Mouse (Mus musculus) kidney, postnatal 4 days (tissue): ENCODE measurements around the gene Ss18l2.
A peak's percentile ranks its signal among the peaks of the same experiment; 100 is the strongest.

ENCODE experiments used
- DNase-seq, 2 experiments: peaks; one replicate each; pipeline ENCODE4 v3.0.0; 2021; ENCODE audit warnings: mixed read lengths in 2 of 2

Gene Ss18l2

DNA sequence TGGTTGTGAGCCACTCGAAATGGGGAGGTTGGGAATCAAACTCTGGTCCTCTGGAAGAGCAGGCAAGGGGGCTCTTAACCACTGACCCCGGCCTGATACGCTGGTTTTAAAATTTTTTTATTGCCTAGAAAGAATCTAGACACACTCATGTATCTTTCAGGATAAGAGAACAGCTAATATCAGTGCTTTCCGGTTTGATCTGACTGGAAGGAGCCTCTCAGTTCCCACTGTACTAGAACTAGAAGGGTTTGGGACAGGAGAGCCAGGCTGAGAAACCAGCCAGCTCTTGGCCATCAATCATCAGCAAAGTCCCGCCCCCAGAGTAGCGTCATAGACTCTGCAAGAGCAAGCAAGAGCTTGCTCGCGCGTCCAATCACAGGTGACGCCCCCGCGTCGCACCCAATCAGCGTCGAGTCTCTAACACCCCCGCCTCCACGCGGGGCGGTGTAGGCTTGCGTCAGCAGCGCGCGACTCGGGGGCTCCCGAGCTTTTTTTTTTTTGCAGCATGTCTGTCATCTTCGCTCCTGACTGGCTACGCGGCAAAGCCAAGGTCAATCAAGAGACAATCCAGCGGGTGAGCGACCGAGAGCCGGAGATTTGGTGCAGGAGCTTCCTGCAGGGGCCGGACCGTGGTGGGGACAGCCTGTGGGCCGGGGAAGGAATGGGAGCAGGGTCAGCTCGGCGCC is at the start of gene Ss18l2:
TSS of gene Ss18l2 (plus strand) at position 432 of the 686 bp plus-strand sequence.
- peak; percentile 100 for DNase-seq

DNA sequence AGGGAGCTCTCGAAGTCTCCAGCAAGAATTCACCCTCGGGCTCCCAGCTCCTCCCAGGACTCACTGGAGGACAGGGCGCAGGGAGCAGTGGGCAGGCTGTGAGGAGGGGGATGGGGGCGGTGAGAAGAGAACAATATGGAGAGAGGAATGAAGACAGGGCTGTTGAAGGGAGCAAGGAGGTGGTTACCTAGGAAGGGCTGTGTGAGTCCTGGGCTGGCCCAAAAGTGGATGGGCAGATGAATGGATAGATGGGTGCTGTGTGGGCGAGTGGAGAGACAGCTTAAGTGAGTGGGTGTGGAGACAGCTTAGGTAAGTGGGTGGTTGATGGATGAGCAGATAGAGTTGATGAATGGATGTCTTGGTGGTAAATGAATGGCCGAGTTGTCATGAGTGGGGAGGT is 46.7 kb upstream of the Ss18l2 start:
- DNase-seq, result no peak

DNA sequence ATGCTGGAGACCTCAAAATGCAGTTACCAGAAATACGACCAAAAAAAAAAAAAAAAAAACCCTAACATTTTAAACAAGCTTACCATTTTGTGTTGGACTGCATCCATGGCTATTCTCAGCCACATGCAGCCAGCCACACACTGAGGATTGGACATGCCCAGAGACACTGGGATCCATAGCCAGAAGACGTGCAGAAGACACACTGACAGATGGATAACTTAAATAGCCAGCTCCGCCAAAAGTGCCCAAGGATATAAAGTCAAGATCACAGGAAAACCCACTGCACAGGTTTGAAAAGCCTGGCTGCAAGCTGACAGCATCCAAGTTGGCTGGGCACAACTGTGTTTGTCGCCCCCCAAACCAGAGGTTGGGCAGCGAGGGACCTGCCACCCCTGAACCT is 46.0 kb upstream of the Ss18l2 start:
- no peak for DNase-seq

DNA sequence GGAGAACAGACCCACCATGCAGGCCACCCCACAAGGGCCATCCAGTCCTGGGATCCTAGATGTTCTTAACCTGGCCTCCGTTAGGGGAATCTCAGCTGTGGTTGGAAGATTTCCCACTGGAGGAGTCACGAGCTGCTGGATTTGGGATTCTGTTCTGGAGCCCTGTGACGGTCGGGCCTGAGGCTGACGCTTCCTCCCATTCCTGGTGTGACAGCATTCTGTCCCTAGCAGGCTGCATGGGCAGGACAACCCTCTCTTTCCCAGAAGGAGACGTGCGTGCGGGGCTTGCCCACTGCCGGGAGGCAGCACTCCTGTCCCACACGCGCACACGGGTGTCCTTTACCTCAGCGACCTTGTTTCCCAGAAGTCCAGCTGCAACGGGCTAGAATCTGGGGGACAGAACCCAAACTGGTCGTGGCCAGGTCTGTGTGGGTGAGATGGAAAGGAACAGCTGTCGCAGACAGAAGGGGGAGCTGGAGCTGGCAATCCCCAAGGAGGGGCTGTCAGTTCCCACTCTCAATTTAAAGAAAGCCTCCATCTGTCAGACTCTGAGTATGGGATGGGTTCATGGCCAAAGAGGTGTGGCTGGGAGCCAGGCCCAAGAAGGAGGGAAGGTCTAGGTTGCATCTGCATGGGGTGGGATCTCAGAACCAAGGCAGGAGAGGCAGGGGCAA is 43.0 kb upstream of the Ss18l2 start:
- DNase-seq, result peak; percentile 39 to 45

DNA sequence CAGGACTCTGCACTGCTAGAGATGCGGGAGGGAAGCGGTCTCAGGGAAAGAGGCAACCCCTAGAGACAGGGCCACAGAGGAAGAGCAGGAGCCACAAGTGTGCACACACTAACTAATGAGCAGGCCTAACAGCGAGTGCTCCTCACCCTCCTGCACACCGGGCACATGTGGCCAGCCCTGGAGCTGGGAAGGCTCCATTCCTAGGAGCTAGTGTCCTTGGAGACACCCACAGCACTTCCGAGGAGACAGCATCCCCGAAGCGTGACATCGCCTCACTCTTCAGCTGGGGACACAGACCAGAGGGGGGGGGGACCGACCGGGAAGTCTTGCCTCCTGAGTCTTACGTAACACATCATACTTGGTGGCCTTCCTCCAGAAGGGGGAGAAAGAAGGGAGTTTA is 42.3 kb upstream of the Ss18l2 start:
- DNase-seq, result no peak

DNA sequence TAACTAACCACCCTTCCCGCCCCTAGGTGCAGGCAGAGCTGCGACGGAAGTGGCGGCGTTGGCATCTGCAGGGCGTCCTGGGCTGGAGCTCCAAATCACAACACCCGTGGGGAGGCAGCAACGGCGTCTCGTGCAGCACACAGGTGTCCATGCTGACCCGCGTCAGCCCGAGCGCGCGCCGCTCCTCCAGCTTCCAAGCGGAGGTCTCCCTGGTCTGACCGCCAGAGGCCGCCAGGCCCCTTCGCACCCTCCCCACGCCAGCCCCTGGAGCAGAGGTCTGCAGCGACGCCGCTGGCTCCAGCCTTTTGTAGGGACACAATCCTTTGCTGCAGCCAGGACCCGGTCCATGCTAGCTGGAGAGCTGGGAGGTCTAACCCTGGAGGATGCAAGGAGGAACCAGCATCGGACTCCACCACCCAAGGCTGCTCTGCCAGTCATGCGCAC is 40.8 kb upstream of the Ss18l2 start:
- DNase-seq, result peak; percentile 83 to 89

DNA sequence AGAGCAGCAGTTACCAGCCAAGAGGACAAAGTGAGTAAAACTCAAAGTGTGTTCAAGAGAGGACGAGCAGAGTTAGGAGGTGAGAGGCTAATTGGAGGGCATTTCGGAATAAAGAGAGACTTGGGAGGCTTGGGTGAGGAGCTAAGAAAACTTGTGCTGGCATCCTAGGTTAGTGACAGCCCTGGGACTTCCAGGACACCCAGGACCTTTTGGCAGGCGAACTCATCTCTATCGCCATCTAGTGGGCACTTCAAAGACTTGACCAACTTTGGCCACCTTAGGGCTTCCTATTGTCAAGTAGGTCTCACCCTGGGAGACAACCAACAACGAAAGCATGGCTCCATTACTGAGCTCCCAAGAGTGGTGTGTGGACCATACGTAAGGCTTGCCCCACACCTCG is 38.8 kb upstream of the Ss18l2 start:
- DNase-seq, result peak; percentile 44 to 64

DNA sequence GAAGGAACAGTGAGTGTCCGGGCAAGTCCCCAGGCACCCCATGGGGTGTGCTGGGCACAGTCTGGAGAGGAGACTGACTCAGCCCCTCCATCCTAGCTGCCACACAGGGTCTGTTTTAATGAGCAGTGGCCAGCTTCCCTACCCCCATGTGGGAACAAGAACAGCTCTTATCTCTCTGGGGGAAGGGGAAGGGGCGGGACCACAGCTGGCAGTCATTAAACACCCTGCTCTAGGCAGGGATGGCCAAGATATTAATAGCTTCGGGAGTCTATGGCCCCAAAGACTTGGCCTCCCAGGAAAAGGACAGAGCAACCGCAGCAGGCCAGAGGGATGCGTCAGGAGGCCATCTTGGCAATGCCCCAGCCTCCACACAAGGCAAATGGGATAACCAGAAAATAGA is 37.8 kb upstream of the Ss18l2 start:
- DNase-seq, result peak; percentile 32 to 41

DNA sequence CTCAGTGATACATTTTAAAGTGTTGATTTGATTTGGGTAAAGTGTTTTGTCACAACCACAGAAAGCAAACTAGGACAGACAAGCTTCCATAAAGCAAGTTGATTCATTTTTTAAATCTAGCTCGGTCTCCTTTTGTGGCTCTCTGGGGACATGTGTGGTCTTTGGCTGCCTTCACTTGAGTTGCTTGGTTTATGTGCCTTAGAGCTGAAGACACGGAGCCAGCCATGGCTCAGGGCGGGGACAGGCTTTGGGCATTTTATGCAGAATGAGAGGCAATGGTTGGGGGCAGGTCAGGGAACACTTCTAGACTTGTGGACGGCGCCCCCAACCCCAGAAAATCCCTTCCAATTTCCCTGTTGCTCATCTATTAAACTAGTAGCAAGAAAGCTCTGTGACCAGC is 36.4 kb upstream of the Ss18l2 start:
- no peak for DNase-seq

DNA sequence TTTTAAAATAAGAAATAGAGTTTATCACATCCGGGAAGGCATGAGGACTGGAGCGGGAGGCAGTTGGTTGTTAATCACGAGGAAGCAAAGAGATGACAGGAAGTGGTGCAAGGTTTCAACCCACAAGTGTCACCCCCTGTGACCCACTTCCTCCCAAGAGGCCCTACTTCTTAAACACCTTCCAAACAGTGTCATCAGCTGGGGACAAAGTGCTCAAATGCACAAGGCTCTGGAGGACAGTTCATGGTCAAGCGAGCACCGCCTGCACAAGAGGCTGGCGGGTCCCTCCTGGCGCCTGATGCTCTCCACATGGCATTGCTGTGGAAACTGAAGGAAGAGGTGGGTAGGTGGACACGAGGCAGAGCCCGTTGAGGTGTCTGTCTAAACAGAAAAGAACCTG is 35.1 kb upstream of the Ss18l2 start:
- DNase-seq, result no peak

DNA sequence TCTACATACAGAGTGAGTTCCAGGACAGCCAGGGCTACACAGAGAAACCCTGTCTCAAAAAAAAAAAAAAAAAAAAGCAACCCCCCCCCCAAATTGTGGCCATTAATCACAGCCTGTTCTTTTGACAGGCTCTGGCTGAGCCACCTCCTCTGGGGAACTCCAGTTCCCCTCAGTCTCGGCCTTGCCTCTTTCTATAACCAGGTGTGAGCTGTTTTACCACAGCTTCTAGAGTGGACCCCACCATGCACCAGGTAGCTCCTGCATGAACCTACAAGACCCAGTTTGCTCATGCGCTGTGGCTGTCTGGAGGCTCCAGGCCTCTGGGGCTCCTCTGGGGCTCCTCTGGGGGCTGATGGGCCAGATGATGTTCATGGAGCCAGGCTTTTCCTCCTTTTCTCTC is 34.6 kb upstream of the Ss18l2 start:
- no peak for DNase-seq

DNA sequence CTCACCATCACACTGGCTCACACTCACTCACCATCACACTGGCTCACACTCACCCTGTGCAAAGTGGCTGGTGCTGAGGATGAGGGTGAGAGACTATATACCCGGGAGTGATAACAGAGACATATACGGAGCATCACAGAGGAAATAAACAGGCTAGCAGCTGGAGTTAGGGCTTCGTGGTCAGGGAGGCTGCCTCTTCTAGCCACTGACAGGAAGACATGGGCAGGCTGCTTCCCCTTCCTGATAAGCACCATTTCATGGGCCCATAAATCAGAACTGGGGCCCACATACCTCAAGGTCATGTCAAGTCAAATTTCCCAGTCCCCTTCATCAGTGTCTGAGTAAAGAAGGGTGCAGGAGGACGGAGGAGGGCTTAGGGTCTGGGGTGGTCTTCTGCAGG is 33.1 kb upstream of the Ss18l2 start:
- no peak for DNase-seq

DNA sequence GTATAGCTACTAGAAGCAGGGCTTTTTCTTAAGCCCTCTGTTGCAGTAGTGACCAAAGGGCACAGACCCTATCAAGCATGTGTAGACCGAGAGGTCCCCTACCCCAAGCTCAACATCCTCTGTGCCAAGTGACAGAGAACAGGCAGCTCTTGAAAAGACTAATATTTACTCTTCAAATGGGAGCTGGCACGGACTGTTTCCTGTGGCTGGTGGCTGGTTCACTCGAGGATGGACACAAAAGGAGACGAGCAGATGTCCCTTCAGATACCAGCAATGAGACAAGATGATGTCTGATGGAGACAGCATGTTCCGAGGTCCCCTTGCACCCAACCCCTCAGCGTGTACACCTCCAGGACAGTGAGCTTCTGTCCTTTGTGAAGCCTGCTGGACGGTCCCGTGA is 32.7 kb upstream of the Ss18l2 start:
- DNase-seq, result no peak

DNA sequence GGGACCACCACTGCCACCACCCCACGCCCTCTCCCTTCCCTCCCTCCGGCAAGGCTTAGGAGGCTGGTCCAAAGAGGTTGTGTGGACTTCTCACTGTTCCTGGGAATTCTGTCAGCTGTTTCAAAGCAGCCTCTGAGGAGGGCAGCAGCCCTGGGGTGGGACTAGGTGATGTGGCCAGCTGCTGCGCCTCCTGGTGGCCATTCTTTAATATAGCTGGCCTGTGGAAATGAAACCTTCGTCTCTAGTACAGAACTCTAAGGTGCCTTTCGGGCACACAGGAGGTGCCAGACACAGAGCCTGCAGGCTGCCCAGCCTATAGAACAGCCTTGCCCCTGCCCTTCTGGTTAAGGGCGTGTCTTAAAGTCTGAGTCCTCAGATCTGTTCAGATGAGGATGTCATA is 30.6 kb upstream of the Ss18l2 start:
- DNase-seq, result peak; percentile 75 to 82

DNA sequence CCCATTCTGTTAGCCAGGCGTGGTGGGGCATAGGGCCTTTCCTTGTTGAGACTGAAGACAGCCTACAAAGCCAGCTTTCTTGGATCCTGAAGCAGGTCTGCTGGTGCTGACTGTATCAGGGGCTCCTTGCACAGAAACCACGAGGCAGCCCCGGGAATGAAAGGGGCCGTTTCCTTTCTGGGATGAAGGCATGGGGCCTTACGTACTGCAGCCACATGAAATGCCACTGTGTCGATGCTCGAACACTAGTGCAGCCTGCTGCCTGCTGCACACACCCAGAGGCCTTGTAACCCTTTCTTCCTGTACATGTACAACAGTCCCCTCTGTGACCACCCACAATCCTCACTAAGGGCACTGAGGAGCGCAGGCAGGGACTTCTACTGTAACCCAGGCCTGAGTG is 28.9 kb upstream of the Ss18l2 start:
- no peak for DNase-seq

DNA sequence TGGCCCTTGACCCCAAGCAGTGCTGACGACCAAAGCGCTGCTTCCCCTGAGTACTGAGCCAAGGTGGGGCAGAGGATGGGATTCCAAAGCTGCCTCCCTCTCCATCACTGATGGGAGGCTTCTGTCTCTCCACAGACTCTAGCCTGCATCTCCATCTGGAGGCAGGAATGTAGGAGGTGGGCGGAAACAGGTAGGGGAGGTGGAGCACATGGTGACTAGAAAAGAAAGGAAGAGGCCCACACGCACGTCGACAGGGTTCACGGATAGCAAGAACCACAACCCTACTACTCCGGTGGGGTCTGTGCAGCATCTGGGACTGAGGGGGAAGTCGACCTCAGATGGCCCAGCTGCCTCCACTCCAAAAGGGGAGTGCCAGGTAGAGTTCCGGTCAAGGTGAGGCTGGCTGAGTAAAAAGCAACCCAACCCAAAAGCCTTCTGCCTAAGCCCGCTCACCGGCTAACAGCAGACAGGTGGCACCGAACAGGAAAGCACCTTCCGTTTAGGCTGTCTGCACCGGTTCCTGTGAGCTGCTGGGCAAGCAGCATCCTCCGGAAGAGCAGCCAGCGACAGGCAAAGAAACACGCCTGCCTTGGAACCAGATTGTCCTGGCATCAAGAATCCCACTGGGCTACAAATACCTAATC is 28.0 kb upstream of the Ss18l2 start:
- DNase-seq, result no peak

DNA sequence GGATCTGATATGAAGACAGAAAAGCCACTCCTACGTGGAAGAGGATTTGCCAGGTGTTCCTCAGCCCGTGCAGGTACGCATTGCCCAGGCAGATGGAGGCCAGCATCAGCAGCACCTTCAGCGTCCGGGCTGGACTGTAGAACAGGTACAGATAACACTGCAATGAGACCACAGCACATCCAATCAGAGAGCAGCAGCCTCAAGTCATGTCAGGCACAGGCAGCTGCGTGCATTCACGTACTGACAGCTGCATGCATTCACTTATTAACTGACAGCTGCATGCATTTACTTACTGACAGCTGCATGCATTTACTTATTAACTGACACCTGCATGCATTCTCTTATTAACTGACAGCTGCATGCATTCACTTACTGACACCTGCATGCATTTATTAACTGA is 25.4 kb upstream of the Ss18l2 start:
- DNase-seq, result no peak

DNA sequence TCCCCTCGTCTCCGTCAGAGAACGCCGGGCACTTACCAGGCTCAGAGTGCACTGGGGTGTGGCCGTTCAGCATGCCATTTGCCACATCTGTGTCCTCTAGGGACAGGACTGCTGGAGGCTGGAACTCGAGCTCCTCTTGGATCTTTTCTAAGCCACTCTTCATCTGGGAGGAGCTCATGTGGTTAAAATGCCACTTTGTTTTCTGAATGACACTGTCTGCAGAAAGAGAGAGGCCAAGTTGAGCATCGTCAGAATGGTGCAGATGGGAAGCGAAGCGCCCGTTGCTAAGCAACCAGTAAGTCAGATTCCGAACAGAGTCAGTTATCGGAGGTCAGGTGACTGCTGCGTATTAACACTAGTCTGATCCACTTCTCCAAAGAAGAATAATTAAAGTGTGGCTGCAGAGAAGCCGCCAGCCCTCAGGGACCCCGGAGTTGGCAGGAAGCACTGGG is 19.9 kb upstream of the Ss18l2 start:
- no peak for DNase-seq

DNA sequence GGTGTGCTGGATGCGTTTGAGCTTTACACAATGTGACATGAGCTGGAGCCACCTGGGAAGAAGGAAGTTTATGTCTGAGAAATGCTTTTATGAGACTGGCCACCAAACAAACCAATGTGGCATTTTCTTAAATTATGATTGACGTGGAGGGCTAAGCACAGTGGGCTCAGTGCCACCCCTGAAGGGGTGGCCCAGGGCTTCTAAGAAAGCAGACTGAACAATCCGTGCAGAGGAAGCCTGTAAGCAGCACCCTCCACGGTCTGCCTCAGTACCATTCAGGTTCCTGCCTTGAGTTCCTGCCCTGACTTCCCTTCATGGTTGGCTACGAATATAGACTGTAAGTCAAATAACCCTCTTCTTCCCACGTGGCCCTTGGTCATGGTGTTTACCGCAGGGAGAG is 19.4 kb upstream of the Ss18l2 start:
- no peak for DNase-seq

DNA sequence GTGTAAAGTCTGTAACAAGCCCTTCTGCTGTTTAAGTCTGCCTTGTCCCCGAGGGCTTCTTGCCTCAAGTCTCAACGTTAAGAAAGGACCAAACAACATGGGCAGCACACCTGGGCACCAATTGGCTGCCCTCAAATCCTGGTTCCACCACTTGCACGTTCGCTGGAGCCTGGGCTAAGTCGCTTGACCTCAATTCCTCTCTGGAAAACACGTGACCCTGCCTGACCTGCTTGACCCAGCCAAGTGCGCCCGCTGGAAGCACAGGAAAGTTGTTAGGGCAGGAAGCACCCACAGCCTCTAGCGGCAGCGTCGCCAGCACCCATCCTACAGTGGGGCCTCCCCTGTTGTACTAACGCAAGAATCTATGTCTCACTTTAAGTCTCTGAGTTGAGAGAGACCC is 15.4 kb upstream of the Ss18l2 start:
- no peak for DNase-seq

DNA sequence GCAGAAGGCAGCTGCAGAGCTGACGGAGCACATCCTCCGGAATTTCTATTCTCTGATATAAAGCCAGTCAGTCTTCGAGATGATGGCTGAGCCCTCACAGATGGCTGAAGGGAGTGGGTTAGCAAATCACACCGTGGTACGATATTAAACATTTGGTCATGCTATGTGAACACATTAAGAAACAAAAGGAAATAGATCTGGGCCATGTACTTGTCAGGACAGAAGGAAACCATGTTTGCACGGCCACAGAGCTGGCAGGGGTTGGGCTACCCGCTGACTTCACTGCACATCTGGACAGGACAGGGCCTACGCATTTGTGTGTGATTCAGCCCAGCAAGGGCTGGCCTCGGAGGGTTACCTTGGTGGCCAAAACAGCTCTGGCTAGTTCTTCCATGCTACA is 13.5 kb upstream of the Ss18l2 start:
- DNase-seq, result no peak

DNA sequence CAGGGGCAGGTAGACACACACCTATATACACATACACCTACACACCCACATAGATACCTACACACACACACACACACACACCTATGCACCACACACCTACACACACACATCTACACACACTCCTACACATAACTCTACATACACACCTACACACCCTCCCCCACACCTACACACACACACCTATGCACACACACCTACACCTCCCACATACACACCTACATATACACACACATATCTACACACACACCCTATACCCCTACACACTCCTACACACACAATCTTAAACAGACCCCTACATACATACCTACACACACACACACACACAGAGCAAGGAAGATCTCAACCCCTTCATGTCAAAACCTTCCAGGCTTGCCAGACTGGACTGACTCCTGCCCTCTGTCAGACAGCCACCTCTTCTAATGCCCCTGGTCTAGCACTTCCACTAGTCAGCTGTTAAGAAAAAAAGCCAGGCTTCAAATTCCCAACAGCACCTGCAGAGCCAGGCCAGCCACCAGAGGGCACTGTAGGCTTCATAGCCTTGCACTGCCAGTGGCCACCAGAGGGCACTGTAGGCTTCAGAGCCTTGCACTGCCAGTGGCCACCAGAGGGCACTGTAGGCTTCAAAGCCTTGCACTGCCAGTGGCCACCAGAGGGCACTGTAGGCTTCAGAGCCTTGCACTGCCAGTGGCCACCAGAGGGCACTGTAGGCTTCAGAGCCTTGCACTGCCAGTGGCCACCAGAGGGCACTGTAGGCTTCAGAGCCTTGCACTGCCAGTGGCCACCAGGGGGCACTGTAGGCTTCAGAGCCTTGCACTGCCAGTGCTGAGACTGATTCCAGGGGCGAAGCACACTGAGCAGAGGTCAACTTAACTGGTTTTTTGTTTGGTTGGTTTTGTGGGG is 12.7 kb upstream of the Ss18l2 start:
- DNase-seq, result peak; percentile 83 to 86

DNA sequence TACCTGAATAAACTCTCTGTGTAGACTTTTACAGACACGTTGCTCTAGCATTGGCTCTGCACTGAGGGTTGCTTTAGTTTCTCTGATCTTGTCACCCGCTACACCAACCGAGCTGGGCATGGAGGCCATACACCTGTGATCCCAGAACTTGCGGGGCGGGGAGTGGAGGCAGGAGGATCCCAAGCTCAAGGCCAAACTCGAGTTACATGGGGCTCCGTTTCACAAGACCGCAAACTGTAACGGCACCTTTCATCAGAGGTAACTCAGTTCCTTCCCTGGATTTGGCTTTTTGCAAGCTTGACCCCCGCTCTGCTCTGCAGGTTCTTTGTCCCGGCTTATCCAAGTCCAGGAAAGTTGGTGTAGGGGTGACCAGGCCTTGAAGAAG is 5.9 kb upstream of the Ss18l2 start:
- DNase-seq, result no peak
